Mouse (Mus musculus): Measurements from ENCODE around the gene Cct5.

- TF ChIP-seq CTCF (IDR thresholded peaks at IDR 0.05) (no peak), POLR2A (IDR thresholded peaks at IDR 0.05; ENCODE audit: insufficient read depth, low read depth, low read length) (no peak), EP300 (IDR thresholded peaks at IDR 0.05; ENCODE audit: insufficient read depth, low read depth, low read length) (no peak)
These were observed 1.8 kb downstream of the Cct5 start for GRCm38 (mm10) chr15:31599834-31600233.

Measured in heart, adult 2 months (tissue).